Mouse (Mus musculus): ENCODE data around the gene Rxra.

DNA sequence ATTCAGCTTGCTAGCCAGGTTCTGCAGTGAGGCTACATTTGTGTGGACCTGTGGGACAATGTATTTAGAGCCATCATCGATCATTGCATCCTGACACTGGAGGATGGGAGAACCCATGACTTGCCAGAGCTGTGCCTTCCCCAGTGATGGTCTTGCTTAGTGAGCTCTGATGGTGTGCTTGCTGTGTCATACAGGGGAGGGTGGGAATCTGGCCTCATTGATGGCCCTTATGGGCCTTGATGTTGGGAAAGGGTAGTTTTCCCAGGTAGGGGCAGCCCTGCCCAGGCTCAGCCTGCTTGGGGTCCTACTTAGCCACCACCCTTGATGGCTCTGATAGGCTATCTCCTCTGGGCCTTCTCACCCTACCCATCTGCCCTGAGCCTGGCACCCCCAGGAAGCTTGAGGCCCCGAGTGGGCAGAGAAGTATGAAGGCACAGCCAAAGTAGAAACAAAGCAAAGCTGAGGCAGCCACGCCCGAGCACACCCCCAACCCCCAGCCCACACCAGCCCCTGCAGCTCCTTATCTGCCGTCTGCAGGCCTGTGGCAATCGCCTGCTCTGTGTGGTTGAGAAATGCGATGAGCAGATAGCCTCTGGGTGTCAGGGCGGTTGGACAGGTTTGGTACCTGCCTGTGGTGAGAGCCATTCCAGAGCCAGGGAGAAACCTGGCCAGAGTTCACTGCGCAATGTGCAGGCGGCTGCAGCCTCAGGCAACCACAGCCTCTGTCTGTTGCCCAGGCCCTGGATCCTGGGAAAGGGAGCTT lies 26.8 kb downstream of the Rxra start:
- no peak for TF ChIP-seq POLR2A (IDR thresholded peaks at IDR 0.05; ENCODE audit: low read depth, low read length)
- TF ChIP-seq CTCF (IDR thresholded peaks at IDR 0.05; ENCODE audit: extremely low read depth, insufficient read depth, insufficient read length, insufficient replicate concordance): no peak

Measured in spleen, adult 2 months (tissue).